Mouse (Mus musculus) spleen, postnatal 14 days (tissue): Measurements from ENCODE around the gene Clpb.

Source experiments
- DNase-seq, 2 experiments: peaks; one replicate each; pipeline ENCODE4 v3.0.0; 2021 to 2022; ENCODE audit warnings: low spot score in 2 of 2

Clpb gene

DNA sequence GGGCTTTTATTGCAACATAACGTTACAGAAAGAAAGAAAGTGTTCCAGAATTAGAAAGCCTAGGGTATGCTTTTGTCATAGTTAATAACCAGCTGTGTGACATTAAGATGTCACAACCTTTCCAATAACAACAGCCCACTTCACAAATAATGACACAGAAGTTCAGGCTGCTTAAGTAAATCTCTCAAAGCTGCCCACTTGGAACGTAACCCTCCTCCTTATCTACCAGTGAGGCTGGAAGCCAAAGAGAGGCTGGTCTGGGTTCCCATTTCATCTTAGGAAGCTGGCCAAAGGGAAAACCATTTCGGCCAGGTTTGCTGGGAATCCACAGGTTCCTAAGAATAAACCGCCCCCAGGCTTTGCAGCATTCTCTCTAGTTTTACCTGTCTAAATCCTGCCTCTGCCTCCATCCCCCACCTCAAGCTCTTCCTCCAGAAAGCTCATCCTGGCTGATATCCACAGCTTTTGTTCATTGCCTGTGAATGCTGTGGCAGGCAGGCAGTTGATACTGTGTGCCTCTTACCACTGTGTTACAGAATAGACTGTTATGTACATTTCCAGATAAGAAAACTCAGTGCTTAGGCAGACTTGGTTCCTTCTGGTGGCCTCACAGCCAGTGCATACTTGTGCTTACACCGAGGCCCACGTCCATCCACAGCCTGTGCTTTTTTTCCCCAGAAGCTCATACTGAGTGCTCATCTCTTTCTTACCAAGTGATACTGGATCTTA lies 12.8 kb downstream of the Clpb start:
- no peak for DNase-seq

- no peak for DNase-seq
Measured at GRCm38 (mm10) chr7:101676762-101677308, 13.4 kb downstream of the Clpb start.

DNA sequence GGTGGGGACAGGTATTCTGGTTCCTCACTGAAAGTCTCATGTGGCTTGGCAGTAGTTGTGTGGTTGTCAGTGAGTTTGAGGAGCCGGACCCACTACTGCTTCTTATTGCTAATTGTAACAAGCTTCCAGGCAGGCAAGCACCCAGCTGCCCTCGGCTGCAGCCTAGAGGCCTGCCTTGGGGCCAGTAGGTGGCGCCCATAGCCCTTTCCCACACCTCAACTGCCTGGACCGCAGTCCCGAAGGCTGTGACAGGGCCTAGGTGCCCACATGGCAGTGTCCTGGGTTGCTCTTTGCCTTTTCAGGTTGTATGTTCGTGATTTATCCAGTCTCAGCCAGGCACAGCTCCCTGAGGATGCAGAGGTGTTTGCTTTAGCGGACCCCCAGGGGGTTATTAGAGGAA lies 16.2 kb downstream of the Clpb start:
- DNase-seq, result peak; percentile 40 to 67

- DNase-seq, result no peak
Measured at GRCm38 (mm10) chr7:101680961-101681360, 17.5 kb downstream of the Clpb start.

- no peak for DNase-seq
Measured at GRCm38 (mm10) chr7:101681565-101682071, 18.2 kb downstream of the Clpb start.

DNA sequence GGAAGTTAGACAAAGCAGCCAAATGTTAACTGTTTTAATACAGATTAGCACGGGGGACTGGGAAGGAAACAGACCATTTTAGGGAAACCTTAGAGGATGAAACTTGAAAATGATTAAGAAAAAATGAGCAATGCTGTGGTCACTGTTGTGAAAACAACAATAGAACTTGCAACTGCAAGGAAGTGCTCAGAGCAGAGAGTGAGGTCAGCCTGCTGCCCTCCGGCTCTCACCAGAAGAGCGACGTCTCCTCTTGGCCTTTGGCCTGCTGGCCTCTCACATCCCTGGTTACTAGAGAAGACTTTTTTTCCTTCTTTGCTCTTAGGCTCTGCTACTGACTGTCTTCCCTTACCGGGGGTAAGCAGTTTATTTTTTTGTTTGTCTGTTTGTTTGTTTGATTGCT lies 19.5 kb downstream of the Clpb start:
- no peak for DNase-seq

DNA sequence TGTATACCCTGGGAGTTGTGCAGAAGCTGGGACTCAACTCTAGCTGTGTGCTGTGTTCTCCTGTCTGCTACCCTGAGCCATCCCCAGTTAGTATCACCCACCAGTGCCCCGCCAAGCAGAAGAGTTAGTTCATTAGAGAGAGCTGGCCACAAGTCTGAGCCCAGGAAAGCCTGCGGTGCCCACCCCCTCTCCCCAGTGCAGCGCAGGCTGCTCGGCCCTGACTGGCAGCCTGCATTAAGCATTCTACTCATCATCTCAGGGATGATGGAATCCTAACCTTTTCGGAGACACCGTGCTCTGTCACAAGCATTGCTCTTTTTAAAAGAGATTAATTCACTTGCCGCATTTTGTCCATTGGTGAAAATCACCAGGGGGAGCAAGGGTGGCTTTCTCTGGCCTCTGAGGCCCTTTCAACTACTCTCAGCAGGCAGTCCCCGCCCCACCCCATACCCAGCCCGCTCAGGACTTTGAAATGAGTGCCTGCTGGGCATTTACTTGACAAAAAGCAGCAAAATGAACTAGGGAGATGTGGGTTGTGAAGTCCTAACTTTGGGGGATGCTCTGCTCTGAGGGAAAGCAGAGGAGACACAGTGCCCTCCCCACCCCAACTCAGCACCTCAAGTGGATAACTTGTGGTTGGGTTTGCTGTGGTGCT lies 20.7 kb downstream of the Clpb start:
- DNase-seq, result no peak

DNA sequence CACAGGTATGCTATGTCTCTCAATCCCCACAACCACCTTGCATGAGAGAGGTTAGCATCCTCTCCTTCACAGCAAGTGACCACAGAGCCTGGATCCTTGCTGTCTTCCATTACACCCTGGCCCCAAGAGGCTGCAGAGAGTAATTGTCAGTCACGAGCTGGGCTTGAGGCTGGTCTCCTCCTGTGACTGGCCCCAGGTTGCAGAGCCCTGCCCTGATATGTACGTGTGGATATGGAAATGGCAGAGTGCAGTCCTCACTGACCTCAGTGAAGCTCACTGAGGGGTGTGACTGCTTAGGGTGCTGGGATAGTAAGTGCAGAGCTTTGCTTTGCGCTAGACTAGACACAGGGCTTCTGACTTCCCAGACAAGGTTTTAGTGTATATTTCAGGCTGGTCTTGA lies 21.2 kb downstream of the Clpb start:
- no peak for DNase-seq

GRCm38 (mm10) chr7:101687144-101687543 lies 23.7 kb downstream of the Clpb start:
- no peak for DNase-seq

GRCm38 (mm10) chr7:101690471-101690870 lies 27.0 kb downstream of the Clpb start:
- no peak for DNase-seq

GRCm38 (mm10) chr7:101691863-101692262 lies 28.4 kb downstream of the Clpb start:
- no peak for DNase-seq

- no peak for DNase-seq
Measured at GRCm38 (mm10) chr7:101692446-101692845, 29.0 kb downstream of the Clpb start.

DNA sequence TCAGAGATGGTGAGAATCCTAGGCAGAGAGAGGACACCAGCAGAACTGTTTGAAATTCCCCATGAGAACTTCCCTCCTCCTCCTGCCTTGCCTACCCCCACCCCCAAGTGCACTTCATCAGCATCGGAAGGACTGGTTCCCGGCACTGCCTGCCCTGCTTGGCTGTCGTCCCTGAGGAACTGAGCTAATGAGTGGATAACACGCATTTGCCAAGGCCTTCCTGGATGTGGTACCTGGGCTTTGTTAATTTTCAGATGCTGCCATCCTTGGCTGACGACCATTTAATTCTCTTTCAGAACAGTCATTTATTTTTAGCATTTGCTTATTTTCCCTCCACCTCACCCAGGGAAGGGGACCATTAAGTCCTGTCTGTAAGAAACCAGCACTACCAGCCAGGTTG lies 32.0 kb downstream of the Clpb start:
- DNase-seq, result no peak

DNA sequence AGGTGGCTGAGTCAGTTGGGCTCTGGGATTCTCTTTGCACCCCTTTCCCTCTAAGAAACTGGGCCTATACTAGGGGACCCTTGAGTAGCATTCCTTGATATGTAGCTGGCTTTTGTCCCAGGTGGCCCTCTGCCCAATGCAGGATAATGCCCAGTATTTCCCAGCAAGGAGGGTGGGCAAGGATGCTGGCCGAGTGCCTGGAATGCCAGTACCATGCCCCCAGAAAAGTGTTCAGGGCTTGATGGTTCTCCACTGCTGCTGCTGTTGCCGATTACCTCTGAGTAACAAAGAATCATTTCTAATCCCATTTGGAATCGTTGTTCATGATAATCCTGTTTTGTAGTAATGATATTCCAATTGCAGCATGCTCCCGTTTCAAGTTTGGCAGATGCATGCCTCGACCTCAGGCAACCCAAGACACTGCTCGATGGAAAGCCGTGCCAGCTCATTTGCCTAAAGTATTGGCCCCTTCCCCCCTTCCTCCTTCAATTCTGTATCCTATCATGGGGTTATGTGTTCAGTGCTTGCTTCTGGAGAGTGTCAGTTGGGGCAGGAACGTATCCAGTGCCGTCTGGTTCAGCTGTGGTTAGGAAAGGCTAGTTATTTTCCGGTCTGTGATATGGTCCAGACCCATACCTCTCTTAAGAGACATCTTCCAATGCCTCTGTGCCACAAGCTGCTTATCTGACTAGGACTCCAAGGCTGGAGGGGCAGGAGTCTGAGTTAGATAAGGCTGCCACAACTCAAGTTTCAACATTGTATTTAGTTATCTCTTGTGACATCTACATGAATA lies 33.7 kb downstream of the Clpb start:
- no peak for DNase-seq

- no peak for DNase-seq
Measured at GRCm38 (mm10) chr7:101700296-101700695, 36.9 kb downstream of the Clpb start.

GRCm38 (mm10) chr7:101702706-101703105 lies 39.3 kb downstream of the Clpb start:
- DNase-seq, result no peak

GRCm38 (mm10) chr7:101709586-101709985 lies 46.2 kb downstream of the Clpb start:
- DNase-seq, result no peak

GRCm38 (mm10) chr7:101710236-101710635 lies 46.8 kb downstream of the Clpb start:
- no peak for DNase-seq

DNA sequence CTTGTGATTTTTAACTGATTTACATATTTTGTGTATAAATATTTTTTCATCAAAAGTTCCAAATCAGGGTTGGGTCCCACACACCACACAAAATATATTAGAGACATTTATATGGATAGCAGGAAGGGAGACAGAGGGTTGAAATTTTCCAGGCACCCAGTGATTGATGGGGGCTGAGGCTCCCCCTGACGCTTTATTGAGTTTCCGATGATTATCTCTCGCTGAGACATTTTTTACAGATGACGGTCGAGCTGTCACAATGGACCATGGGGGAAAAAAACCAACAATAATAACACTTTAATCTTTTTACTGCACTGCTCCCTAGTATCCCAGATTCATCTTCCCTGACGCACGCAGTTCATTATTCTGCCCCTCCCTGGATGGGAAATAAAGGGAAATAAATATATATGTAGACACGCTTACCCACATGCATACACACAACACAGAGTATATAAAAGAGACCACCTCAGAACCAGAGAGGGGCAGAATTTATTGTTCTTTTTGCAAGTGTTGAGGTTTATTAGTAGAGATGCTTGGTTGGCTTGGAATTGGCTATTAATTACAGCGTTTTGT lies 50.5 kb downstream of the Clpb start:
- DNase-seq, result no peak

DNA sequence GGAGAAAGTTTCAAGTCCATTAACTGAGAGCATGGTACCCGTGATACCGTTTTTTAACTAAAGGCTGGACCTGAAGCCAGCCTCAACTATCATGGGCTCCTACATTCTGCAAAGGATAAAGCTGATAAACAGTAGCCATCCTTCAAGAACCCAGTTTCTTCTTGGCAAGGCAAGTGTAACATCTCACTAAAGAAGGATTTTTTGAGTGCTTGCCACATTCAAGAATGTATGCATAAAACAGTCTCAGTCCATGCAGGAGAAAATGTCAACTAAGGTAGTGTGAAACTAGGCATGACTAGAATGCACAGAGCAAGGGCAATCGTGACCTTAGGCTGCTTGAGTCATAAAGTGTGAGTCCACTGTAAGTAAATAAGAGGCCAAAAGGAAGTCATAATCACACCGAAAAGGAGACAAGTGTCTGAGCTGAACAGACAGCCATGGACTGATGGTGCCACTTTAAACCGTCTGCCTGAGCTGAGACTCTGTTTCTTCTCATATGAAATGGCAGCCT lies 51.7 kb downstream of the Clpb start:
- DNase-seq, result no peak

- no peak for DNase-seq
Measured at GRCm38 (mm10) chr7:101720356-101720755, 56.9 kb downstream of the Clpb start.

- no peak for DNase-seq
Measured at GRCm38 (mm10) chr7:101725081-101725480, 61.6 kb downstream of the Clpb start.
